Mouse (Mus musculus): ENCODE measurements around the gene Ppm1a.
A peak's percentile ranks its signal among the peaks of the same experiment; 100 is the strongest.
"Not testable (repeated sequence)": the region's sequence is repeated elsewhere in the genome, so short reads cannot be mapped to it uniquely, and the experiment has no call there.

Gene Ppm1a

GRCm38 (mm10) chr12:72761649-72762261 is 4.5 kb downstream of the Ppm1a start:
- peak; percentile 83 for DNase-seq (ENCODE audit: extremely low spot score)

- no peak for DNase-seq (ENCODE audit: extremely low spot score)
Measured at GRCm38 (mm10) chr12:72762502-72762901, 5.2 kb downstream of the Ppm1a start.

GRCm38 (mm10) chr12:72763156-72763555 is 5.9 kb downstream of the Ppm1a start:
- DNase-seq (ENCODE audit: extremely low spot score) = no peak

GRCm38 (mm10) chr12:72767809-72768208 is 10.6 kb downstream of the Ppm1a start:
- no peak for DNase-seq (ENCODE audit: extremely low spot score)

GRCm38 (mm10) chr12:72768230-72768629 is 11.0 kb downstream of the Ppm1a start:
- DNase-seq (ENCODE audit: extremely low spot score) = no peak

GRCm38 (mm10) chr12:72769546-72770230 is 12.4 kb downstream of the Ppm1a start:
- no peak for DNase-seq (ENCODE audit: extremely low spot score)

- no peak for DNase-seq (ENCODE audit: extremely low spot score)
Measured at GRCm38 (mm10) chr12:72771153-72771552, 13.9 kb downstream of the Ppm1a start.

GRCm38 (mm10) chr12:72771711-72772110 is 14.5 kb downstream of the Ppm1a start:
- DNase-seq (ENCODE audit: extremely low spot score) = no peak

- DNase-seq (ENCODE audit: extremely low spot score) = no peak
Measured at GRCm38 (mm10) chr12:72773921-72774320, 16.7 kb downstream of the Ppm1a start.

- no peak for DNase-seq (ENCODE audit: extremely low spot score)
Measured at GRCm38 (mm10) chr12:72777244-72777643, 20.0 kb downstream of the Ppm1a start.

- DNase-seq (ENCODE audit: extremely low spot score) = no peak
Measured at GRCm38 (mm10) chr12:72780136-72780535, 22.9 kb downstream of the Ppm1a start.

GRCm38 (mm10) chr12:72782786-72783185 is 25.5 kb downstream of the Ppm1a start:
- not testable (repeated sequence) for DNase-seq (ENCODE audit: extremely low spot score)

GRCm38 (mm10) chr12:72785183-72785930 is 28.1 kb downstream of the Ppm1a start:
- no peak for DNase-seq (ENCODE audit: extremely low spot score)

GRCm38 (mm10) chr12:72786551-72786950 is 29.3 kb downstream of the Ppm1a start:
- no peak for DNase-seq (ENCODE audit: extremely low spot score)

GRCm38 (mm10) chr12:72786986-72787385 is 29.7 kb downstream of the Ppm1a start:
- DNase-seq (ENCODE audit: extremely low spot score) = no peak

- no peak for DNase-seq (ENCODE audit: extremely low spot score)
Measured at GRCm38 (mm10) chr12:72790538-72790937, 33.3 kb downstream of the Ppm1a start.

GRCm38 (mm10) chr12:72792320-72793091 is 35.3 kb downstream of the Ppm1a start:
- no peak for DNase-seq (ENCODE audit: extremely low spot score)

GRCm38 (mm10) chr12:72793983-72794382 is 36.7 kb downstream of the Ppm1a start:
- no peak for DNase-seq (ENCODE audit: extremely low spot score)

- no peak for DNase-seq (ENCODE audit: extremely low spot score)
Measured at GRCm38 (mm10) chr12:72809798-72810197, 52.5 kb downstream of the Ppm1a start.

- no peak for DNase-seq (ENCODE audit: extremely low spot score)
Measured at GRCm38 (mm10) chr12:72811588-72811987, 54.3 kb downstream of the Ppm1a start.

GRCm38 (mm10) chr12:72820940-72821431 is 63.7 kb downstream of the Ppm1a start:
- DNase-seq (ENCODE audit: extremely low spot score) = peak; percentile 72

- no peak for DNase-seq (ENCODE audit: extremely low spot score)
Measured at GRCm38 (mm10) chr12:72821589-72821988, 64.3 kb downstream of the Ppm1a start.
